In genomic region chr4:132113411-132114095, GRCm38 (mm10) we compare ENCODE assay signal across 8 mouse cellular contexts. TPM values are rescaled to one million over a fixed set of nuclear protein-coding genes. Genes with fewer than 3 reads are reported as not detected.
DNase-seq lines count a peak whose midpoint lies in the region; ATAC-seq and TF ChIP-seq lines count a peak whose summit lies in the region.

No protein-coding gene starts in this region.

- DNase-seq in lung, adult 2 months: peak; percentile 4
- no peak for DNase-seq in lung, postnatal 14 days
- peak; percentile 28 for DNase-seq in embryonic facial prominence, embryonic 11.5 days (ENCODE audit: low spot score)
- DNase-seq in yolk sac, embryonic 10.5 days (ENCODE audit: low spot score): peak; percentile 26
- no peak for DNase-seq in left cerebral cortex, adult 11 months (ENCODE audit: low spot score)

- 0 out of 2 replicates have a peak, but pooled peaks have one; percentile 48 for ATAC-seq in embryonic facial prominence, embryonic 11.5 days (replicated peaks; ENCODE audit: insufficient number of reproducible peaks, low FRiP score, low TSS enrichment, low read depth)
- ATAC-seq in hindbrain, embryonic 16.5 days: 0 out of 2 replicates have a peak, but pooled peaks have one; percentile 30
- peak; percentile 57 for ATAC-seq in megakaryocyte progenitor cell, adult 5-6 weeks (replicated peaks; ENCODE audit: poor library complexity)
- ATAC-seq in activated CD4-positive, CD25-positive, alpha-beta regulatory T cell, adult 4 months: no peak

- no peak for TF ChIP-seq POLR2A in lung, adult 2 months (IDR thresholded peaks at IDR 0.05; ENCODE audit: borderline replicate concordance, extremely low read depth, low read depth, low read length)

- WGBS in lung, adult 2 months: 39% methylated on average over 53 of the region's 53 CpGs
- 39% methylated on average over 53 of the region's 53 CpGs for WGBS in embryonic facial prominence, embryonic 11.5 days
- WGBS in hindbrain, embryonic 16.5 days: 42% methylated on average over 53 of the region's 53 CpGs

- peak overlapping the region; percentile 39 for H3K9ac ChIP-seq in embryonic facial prominence, embryonic 11.5 days (replicated peaks; ENCODE audit: low read length)
- H3K9ac ChIP-seq in hindbrain, embryonic 16.5 days (ENCODE audit: low read depth, low read length): peak overlapping the region; percentile 52

- TF ChIP-seq CTCF in lung, adult 2 months (IDR thresholded peaks at IDR 0.05; ENCODE audit: insufficient read depth, low read length): no peak

- H3K4me2 ChIP-seq in embryonic facial prominence, embryonic 11.5 days (ENCODE audit: low read depth, low read length): peak overlapping the region; percentile 63
- peak overlapping the region; percentile 54 for H3K4me2 ChIP-seq in hindbrain, embryonic 16.5 days (ENCODE audit: low read length)

- H3K27ac ChIP-seq in embryonic facial prominence, embryonic 11.5 days (replicated peaks; ENCODE audit: low read depth, low read length): no peak overlapping the region
- H3K27ac ChIP-seq in hindbrain, embryonic 16.5 days (ENCODE audit: low read depth, low read length): no peak overlapping the region

- no peaks in the 10 kb centered on the region for H3K36me3 ChIP-seq in embryonic facial prominence, embryonic 11.5 days (replicated peaks; ENCODE audit: control insufficient read depth, insufficient read depth, low read depth, low read length)
- H3K36me3 ChIP-seq in hindbrain, embryonic 16.5 days (ENCODE audit: control insufficient read depth, insufficient read depth, low read length): no peaks in the 10 kb centered on the region

- no peaks in the 10 kb centered on the region for H3K4me1 ChIP-seq in lung, adult 2 months (ENCODE audit: control insufficient read depth, insufficient read depth, low read length)
- H3K4me1 ChIP-seq in embryonic facial prominence, embryonic 11.5 days (ENCODE audit: control insufficient read depth, insufficient read depth, low read length): no peaks in the 10 kb centered on the region
- H3K4me1 ChIP-seq in hindbrain, embryonic 16.5 days (ENCODE audit: control insufficient read depth, insufficient read depth, low read depth, low read length): no peaks in the 10 kb centered on the region

- no peaks in the 10 kb centered on the region for H3K9me3 ChIP-seq in embryonic facial prominence, embryonic 11.5 days (replicated peaks; ENCODE audit: control insufficient read depth, low read length)
- H3K9me3 ChIP-seq in hindbrain, embryonic 16.5 days (ENCODE audit: control insufficient read depth, low read length): no peaks in the 10 kb centered on the region

- peaks cover 6% of the 10 kb centered on the region for H3K27me3 ChIP-seq in embryonic facial prominence, embryonic 11.5 days (ENCODE audit: control insufficient read depth, insufficient read depth, low read length)
- no peaks in the 10 kb centered on the region; the same call in 1 of the 2 replicates for H3K27me3 ChIP-seq in hindbrain, embryonic 16.5 days (replicated peaks; ENCODE audit: control insufficient read depth, insufficient read depth, low read length)

- H3K4me3 ChIP-seq in lung, adult 2 months (replicated peaks; ENCODE audit: extremely low read depth, low read depth, low read length): no peak overlapping the region
- H3K4me3 ChIP-seq in embryonic facial prominence, embryonic 11.5 days (ENCODE audit: low read depth, low read length): peak overlapping the region; percentile 19; the same call in 1 of the 2 replicates
- H3K4me3 ChIP-seq in hindbrain, embryonic 16.5 days (ENCODE audit: low read length): peak overlapping the region; percentile 33

RNA-seq across cellular contexts. Expression of gene Oprd1, which starts 30.7 kb away (rescaled TPM):
- 0.11 TPM in 2 replicates for polyA plus RNA-seq in lung, adult 2 months (2012; rRNA removed)
- 0.11 and 0.18 TPM in 2 replicates for polyA plus RNA-seq in embryonic facial prominence, embryonic 11.5 days (2014; fragmentation: Nextera tagmentation; extraction: Ambion mirVana)
- 0.86 and 1.4 TPM in 2 replicates for polyA plus RNA-seq in hindbrain, embryonic 16.5 days (2015; fragmentation: Nextera tagmentation; extraction: Ambion mirVana)
- total RNA-seq in megakaryocyte progenitor cell, adult 5-6 weeks (2015): not detected in 2 replicates
- total RNA-seq in megakaryocyte progenitor cell, adult 5-6 weeks (2017): not detected in 2 replicates
- not detected for polyA plus RNA-seq in activated CD4-positive, CD25-positive, alpha-beta regulatory T cell, adult 4 months (2017; shearing (Covaris generic))

RNA-seq across cellular contexts. Expression of gene Epb41, which starts 38.4 kb away (rescaled TPM):
- polyA plus RNA-seq in lung, adult 2 months (2012; rRNA removed): 38.3 and 45.3 TPM in 2 replicates
- polyA plus RNA-seq in embryonic facial prominence, embryonic 11.5 days (2014; fragmentation: Nextera tagmentation; extraction: Ambion mirVana): 139 and 141 TPM in 2 replicates
- polyA plus RNA-seq in hindbrain, embryonic 16.5 days (2015; fragmentation: Nextera tagmentation; extraction: Ambion mirVana): 43.1 and 60.9 TPM in 2 replicates
- 42.5 and 53.5 TPM in 2 replicates for total RNA-seq in megakaryocyte progenitor cell, adult 5-6 weeks (2015)
- total RNA-seq in megakaryocyte progenitor cell, adult 5-6 weeks (2017): 49.7 and 78.9 TPM in 2 replicates
- 10 to 100 TPM; 26.9 to 27.1 TPM for polyA plus RNA-seq in activated CD4-positive, CD25-positive, alpha-beta regulatory T cell, adult 4 months (2017; shearing (Covaris generic))

RNA-seq across cellular contexts. Expression of gene Gm10300, which starts 39.1 kb away (rescaled TPM):
- polyA plus RNA-seq in lung, adult 2 months (2012; rRNA removed): 0.07 and 0.25 TPM in 2 replicates
- polyA plus RNA-seq in embryonic facial prominence, embryonic 11.5 days (2014; fragmentation: Nextera tagmentation; extraction: Ambion mirVana): not detected in 2 replicates
- polyA plus RNA-seq in hindbrain, embryonic 16.5 days (2015; fragmentation: Nextera tagmentation; extraction: Ambion mirVana): 0.09 TPM in 1 of 2 replicates, not detected in the other
- 0.07 and 0.34 TPM in 2 replicates for total RNA-seq in megakaryocyte progenitor cell, adult 5-6 weeks (2015)
- total RNA-seq in megakaryocyte progenitor cell, adult 5-6 weeks (2017): 0.50 and 0.61 TPM in 2 replicates
- not detected for polyA plus RNA-seq in activated CD4-positive, CD25-positive, alpha-beta regulatory T cell, adult 4 months (2017; shearing (Covaris generic))

Comparison
In these comparisons a context has a peak if more than half of its experiments do, and no peak if none do; other contexts are left out.
1. DNase-seq: peak in lung, adult 2 months (single experiment), embryonic facial prominence, embryonic 11.5 days (single experiment) and yolk sac, embryonic 10.5 days (single experiment); none in lung, postnatal 14 days (single experiment) and left cerebral cortex, adult 11 months (single experiment).